In the genomic region with DNA sequence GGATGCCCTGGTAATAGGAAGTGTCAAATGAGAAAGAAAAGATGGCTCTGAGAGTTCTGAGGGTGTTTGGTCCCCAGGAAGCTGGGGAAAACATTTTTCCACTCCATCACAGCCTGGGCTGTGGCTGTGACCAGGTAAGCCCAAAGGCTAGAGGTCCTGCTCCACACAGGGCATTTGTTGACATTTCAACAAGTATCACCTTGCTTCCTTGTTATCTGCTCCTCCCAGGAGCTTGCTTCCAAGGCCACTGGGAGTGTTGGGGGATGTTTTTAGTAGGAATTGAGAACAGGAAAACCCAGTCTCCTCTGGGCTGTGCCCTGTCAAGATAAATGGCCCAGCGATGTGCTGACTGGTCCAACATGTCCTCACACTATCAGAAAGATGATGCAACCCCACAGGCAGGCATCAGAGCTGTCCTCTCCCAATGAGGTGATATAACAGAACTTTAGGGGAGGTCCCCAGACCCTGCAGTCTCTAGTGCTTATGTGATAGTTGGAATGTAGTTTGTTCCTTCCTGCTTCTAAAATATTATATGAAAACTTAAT, we compare ENCODE assay signal across 23 mouse cellular contexts.
DNase-seq lines count a peak whose midpoint lies in the region; ATAC-seq lines count a peak whose summit lies in the region.
"Had no signal": no experiment of that assay in that cellular context is flagged by ENCODE, and none has a peak within 500 bp of the region (broad histone marks: within the 10 kb centered on the region; RNA-seq: fewer than 3 reads in every experiment).

No protein-coding gene starts in this region.

- no peak overlapping the region for H3K4me2 ChIP-seq in lung, embryonic 15.5 days
- no peak overlapping the region for H3K4me2 ChIP-seq in hindbrain, embryonic 16.5 days (ENCODE audit: low read length)
- H3K4me2 ChIP-seq: limb, embryonic 12.5 days; neural tube, embryonic 13.5 days had no signal

- no peaks in the 10 kb centered on the region for H3K9me3 ChIP-seq in heart, embryonic 10.5 days
- no peaks in the 10 kb centered on the region for H3K9me3 ChIP-seq in lung, embryonic 15.5 days
- no peaks in the 10 kb centered on the region; the same call in 1 of the 2 replicates for H3K9me3 ChIP-seq in limb, embryonic 10.5 days (replicated peaks)
- H3K9me3 ChIP-seq in hindbrain, embryonic 16.5 days (ENCODE audit: control insufficient read depth, low read length) = no peaks in the 10 kb centered on the region
- no peaks in the 10 kb centered on the region; the same call in 1 of the 2 replicates for H3K9me3 ChIP-seq in embryonic facial prominence, embryonic 10.5 days
- H3K9me3 ChIP-seq: forebrain, embryonic 10.5 days; neural tube, embryonic 13.5 days had no signal

- no peak overlapping the region for H3K4me3 ChIP-seq in heart, embryonic 10.5 days
- H3K4me3 ChIP-seq in lung, embryonic 15.5 days = no peak overlapping the region
- H3K4me3 ChIP-seq in limb, embryonic 10.5 days = no peak overlapping the region
- no peak overlapping the region for H3K4me3 ChIP-seq in hindbrain, embryonic 16.5 days (ENCODE audit: low read length)
- no peak overlapping the region for H3K4me3 ChIP-seq in embryonic facial prominence, embryonic 10.5 days
- H3K4me3 ChIP-seq: forebrain, embryonic 10.5 days; layer of hippocampus, adult 2 months; limb, embryonic 12.5 days; neural tube, embryonic 13.5 days had no signal

- no peaks in the 10 kb centered on the region; the same call in 1 of the 2 replicates for H3K36me3 ChIP-seq in heart, embryonic 10.5 days
- H3K36me3 ChIP-seq in lung, embryonic 15.5 days = no peaks in the 10 kb centered on the region
- H3K36me3 ChIP-seq in limb, embryonic 10.5 days = peaks cover 5% of the 10 kb centered on the region; the same call in 1 of the 2 replicates
- H3K36me3 ChIP-seq in hindbrain, embryonic 16.5 days (ENCODE audit: control insufficient read depth, insufficient read depth, low read length) = no peaks in the 10 kb centered on the region
- no peaks in the 10 kb centered on the region for H3K36me3 ChIP-seq in embryonic facial prominence, embryonic 10.5 days (replicated peaks)
- H3K36me3 ChIP-seq: forebrain, embryonic 10.5 days; limb, embryonic 12.5 days; neural tube, embryonic 13.5 days had no signal

- H3K27ac ChIP-seq in heart, embryonic 10.5 days = peak overlapping the region; percentile 29; the same call in 1 of the 2 replicates
- H3K27ac ChIP-seq in lung, embryonic 15.5 days = no peak overlapping the region
- peak overlapping the region; percentile 59 for H3K27ac ChIP-seq in limb, embryonic 10.5 days
- no peak overlapping the region for H3K27ac ChIP-seq in hindbrain, embryonic 16.5 days (ENCODE audit: low read depth, low read length)
- H3K27ac ChIP-seq in embryonic facial prominence, embryonic 10.5 days (replicated peaks) = no peak overlapping the region; the same call in 1 of the 2 replicates
- H3K27ac ChIP-seq: forebrain, embryonic 10.5 days; layer of hippocampus, adult 2 months; limb, embryonic 12.5 days; neural tube, embryonic 13.5 days had no signal

- ATAC-seq in lung, embryonic 15.5 days (ENCODE audit: borderline replicate concordance, extremely low read depth, low FRiP score, low TSS enrichment) = 0 out of 2 replicates have a peak, but pooled peaks have one; percentile 10
- ATAC-seq in megakaryocyte, adult 5-6 weeks (ENCODE audit: poor library complexity, severe bottlenecking) = peak; percentile 47
- no peak for ATAC-seq in hindbrain, embryonic 16.5 days
- ATAC-seq: CD4-positive, CD25-positive, alpha-beta regulatory T cell, adult 4 months; forebrain, postnatal 0 days had no signal

- no peak overlapping the region for H3K9ac ChIP-seq in lung, embryonic 15.5 days
- H3K9ac ChIP-seq in hindbrain, embryonic 16.5 days (ENCODE audit: low read depth, low read length) = no peak overlapping the region
- H3K9ac ChIP-seq: forebrain, postnatal 0 days; limb, embryonic 12.5 days; neural tube, embryonic 13.5 days had no signal

- 17% methylated on average over 1 of the region's 1 CpGs for WGBS in heart, embryonic 10.5 days
- 29% methylated on average over 1 of the region's 1 CpGs for WGBS in lung, embryonic 15.5 days
- 75% methylated on average over 1 of the region's 1 CpGs for WGBS in limb, embryonic 10.5 days
- WGBS in hindbrain, embryonic 16.5 days = 68% methylated on average over 1 of the region's 1 CpGs
- 86% methylated on average over 1 of the region's 1 CpGs for WGBS in embryonic facial prominence, embryonic 10.5 days

- no peaks in the 10 kb centered on the region for H3K27me3 ChIP-seq in heart, embryonic 10.5 days (ENCODE audit: insufficient read depth, poor library complexity, severe bottlenecking)
- no peaks in the 10 kb centered on the region for H3K27me3 ChIP-seq in lung, embryonic 15.5 days
- no peaks in the 10 kb centered on the region for H3K27me3 ChIP-seq in limb, embryonic 10.5 days (ENCODE audit: low read depth, poor library complexity, severe bottlenecking)
- no peaks in the 10 kb centered on the region for H3K27me3 ChIP-seq in hindbrain, embryonic 16.5 days (replicated peaks; ENCODE audit: control insufficient read depth, insufficient read depth, low read length)
- H3K27me3 ChIP-seq in embryonic facial prominence, embryonic 10.5 days (replicated peaks; ENCODE audit: low read depth, poor library complexity, severe bottlenecking) = no peaks in the 10 kb centered on the region
- H3K27me3 ChIP-seq: limb, embryonic 12.5 days; neural tube, embryonic 13.5 days had no signal

- H3K4me1 ChIP-seq in heart, embryonic 10.5 days = peaks cover 15% of the 10 kb centered on the region
- H3K4me1 ChIP-seq in lung, embryonic 15.5 days = peaks cover 22% of the 10 kb centered on the region
- peaks cover 27% of the 10 kb centered on the region for H3K4me1 ChIP-seq in limb, embryonic 10.5 days
- peaks cover 3% of the 10 kb centered on the region; the same call in 1 of the 2 replicates for H3K4me1 ChIP-seq in hindbrain, embryonic 16.5 days (ENCODE audit: control insufficient read depth, insufficient read depth, low read depth, low read length)
- H3K4me1 ChIP-seq in embryonic facial prominence, embryonic 10.5 days = peaks cover 28% of the 10 kb centered on the region

- no peak for DNase-seq in heart, embryonic 10.5 days (ENCODE audit: low spot score)
- no peak for DNase-seq in heart, postnatal 4 days
- no peak for DNase-seq in lung, postnatal 25 days (ENCODE audit: low spot score)
- no peak for DNase-seq in limb, embryonic 10.5 days (ENCODE audit: low spot score)
- DNase-seq in embryonic facial prominence, embryonic 10.5 days (ENCODE audit: low spot score) = no peak
- DNase-seq: adrenal gland, postnatal 36 days; cerebellum, adult 11 months; cerebellum, adult 9-11 months; forebrain, postnatal 0 days; gastrocnemius, postnatal 25 days; lung, adult 2 months; midbrain, embryonic 14.5 days; retina, postnatal 1 day; right cerebral cortex, postnatal 25 days; spleen, adult 18-20 months had no signal

Comparison
In these comparisons a context has a peak if more than half of its experiments do, and no peak if none do; other contexts are left out.
1. H3K27ac ChIP-seq: peak in heart, embryonic 10.5 days (single experiment) and limb, embryonic 10.5 days (single experiment); none in lung, embryonic 15.5 days (single experiment), hindbrain, embryonic 16.5 days (single experiment) and embryonic facial prominence, embryonic 10.5 days (single experiment).